Mouse (Mus musculus) 3T3-L1 (cell line): ENCODE data around the gene Cux1.
A peak's percentile ranks its signal among the peaks of the same experiment; 100 is the strongest.

Experiments used
- DNase-seq: peaks from one replicate; pipeline ENCODE4 v3.0.0-alpha.2; 2015; ENCODE audit warnings: low read depth, low spot score

The Cux1 gene

GRCm38 (mm10) chr5:136324506-136324905 lies 242.8 kb downstream of the Cux1 start:
- DNase-seq: no peak

GRCm38 (mm10) chr5:136321378-136321777 lies 245.9 kb downstream of the Cux1 start:
- DNase-seq: peak; percentile 45

GRCm38 (mm10) chr5:136312566-136312965 lies 254.7 kb downstream of the Cux1 start:
- DNase-seq: no peak

- DNase-seq: no peak
These were observed 255.1 kb downstream of the Cux1 start for GRCm38 (mm10) chr5:136312166-136312565.

- no peak for DNase-seq
These were observed 261.0 kb downstream of the Cux1 start for GRCm38 (mm10) chr5:136306254-136306653.

- no peak for DNase-seq
These were observed 263.8 kb downstream of the Cux1 start for GRCm38 (mm10) chr5:136303409-136303983.

- DNase-seq: no peak
These were observed 266.4 kb downstream of the Cux1 start for GRCm38 (mm10) chr5:136300880-136301279.

GRCm38 (mm10) chr5:136297691-136298090 lies 269.6 kb downstream of the Cux1 start:
- no peak for DNase-seq

- no peak for DNase-seq
These were observed 270.4 kb downstream of the Cux1 start for GRCm38 (mm10) chr5:136296911-136297310.

- no peak for DNase-seq
These were observed 274.3 kb downstream of the Cux1 start for GRCm38 (mm10) chr5:136292971-136293418.

- no peak for DNase-seq
These were observed 274.9 kb downstream of the Cux1 start for GRCm38 (mm10) chr5:136292361-136292760.

GRCm38 (mm10) chr5:136291562-136291961 lies 275.7 kb downstream of the Cux1 start:
- no peak for DNase-seq

- peak; percentile 68 for DNase-seq
These were observed 277.5 kb downstream of the Cux1 start for GRCm38 (mm10) chr5:136289776-136290175.

GRCm38 (mm10) chr5:136288351-136289081 lies 278.8 kb downstream of the Cux1 start:
- DNase-seq: no peak

- DNase-seq: peak; percentile 62
These were observed 280.7 kb downstream of the Cux1 start for GRCm38 (mm10) chr5:136286566-136286965.

GRCm38 (mm10) chr5:136285106-136285505 lies 282.2 kb downstream of the Cux1 start:
- DNase-seq: no peak

GRCm38 (mm10) chr5:136281351-136281750 lies 285.9 kb downstream of the Cux1 start:
- DNase-seq: peak; percentile 51

- DNase-seq: no peak
These were observed 292.6 kb downstream of the Cux1 start for GRCm38 (mm10) chr5:136274739-136275138.

- no peak for DNase-seq
These were observed 297.4 kb downstream of the Cux1 start for GRCm38 (mm10) chr5:136269937-136270336.

GRCm38 (mm10) chr5:136266077-136266476 lies 301.2 kb downstream of the Cux1 start:
- no peak for DNase-seq

- DNase-seq: no peak
These were observed 303.9 kb downstream of the Cux1 start for GRCm38 (mm10) chr5:136263342-136263741.

- DNase-seq: peak; percentile 86
These were observed 308.4 kb downstream of the Cux1 start for GRCm38 (mm10) chr5:136258919-136259318.

- peak; percentile 89 for DNase-seq
These were observed 314.4 kb downstream of the Cux1 start for GRCm38 (mm10) chr5:136252899-136253298.
